Comparison of ENCODE assay signal across 9 mouse cellular contexts in the genomic region with DNA sequence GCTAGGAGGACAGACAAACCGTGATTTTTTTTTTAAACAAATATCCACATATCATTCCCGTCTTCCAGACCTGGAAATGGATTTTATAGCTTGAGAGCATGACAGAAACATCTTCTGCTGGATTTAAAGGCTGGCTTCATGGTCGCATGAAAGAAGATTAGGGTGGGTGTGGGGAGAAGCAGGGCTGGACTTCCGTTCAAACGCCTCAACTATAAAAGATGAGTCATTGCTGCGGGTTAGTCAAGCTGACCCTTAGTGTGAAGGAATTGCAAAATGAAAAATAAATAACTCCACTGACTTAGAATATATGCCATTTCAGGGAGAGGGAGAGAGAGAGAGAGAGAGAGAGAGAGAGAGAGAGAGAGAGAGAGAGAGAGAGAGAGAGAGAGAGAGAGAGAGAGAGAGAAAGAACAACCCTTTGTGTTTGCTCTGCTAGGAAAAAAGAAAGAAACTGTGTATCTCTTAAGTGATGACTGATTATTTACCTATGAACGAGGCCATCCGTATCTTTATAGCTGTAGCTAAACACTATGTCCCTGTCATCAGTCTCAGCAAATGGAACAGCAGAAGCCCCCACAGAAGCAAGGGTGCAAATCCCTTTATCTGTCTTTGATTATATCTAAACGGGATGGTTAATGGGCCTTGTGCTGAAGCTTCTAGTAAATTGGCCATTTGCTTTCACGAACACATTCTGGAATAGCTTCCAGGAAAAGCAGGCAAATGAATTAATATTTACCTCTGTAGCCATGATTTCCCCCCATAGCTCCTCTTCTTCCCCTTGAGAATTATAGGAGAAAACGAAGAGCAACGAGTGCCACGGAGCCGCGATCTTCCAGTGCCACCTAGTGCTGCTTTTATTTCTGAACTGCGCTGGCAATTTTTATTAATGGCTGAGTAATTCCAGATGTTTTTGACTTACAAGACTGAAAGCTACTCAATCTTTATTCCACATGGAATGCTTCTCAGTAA.
DNase-seq lines count a peak whose midpoint lies in the region; ATAC-seq lines count a peak whose summit lies in the region.
"Had no signal": no experiment of that assay in that cellular context is flagged by ENCODE, and none has a peak within 500 bp of the region (broad histone marks: within the 10 kb centered on the region; RNA-seq: fewer than 3 reads in every experiment).

No protein-coding gene starts in this region.

- H3K4me1 ChIP-seq in liver, embryonic 12.5 days: no peaks in the 10 kb centered on the region
- H3K4me1 ChIP-seq: liver, embryonic 13.5 days had no signal

- H3K4me3 ChIP-seq in liver, embryonic 12.5 days: no peak overlapping the region
- H3K4me3 ChIP-seq: liver, embryonic 13.5 days had no signal

- peak; percentile 11 to 25 for DNase-seq in left cerebral cortex, adult 18-20 months (ENCODE audit: low spot score in 2 of 2)
- DNase-seq in left cerebral cortex, adult 11 months (ENCODE audit: low spot score): no peak
- DNase-seq in adrenal gland, postnatal 36 days: peak; percentile 41 to 57
- peak; percentile 0 to 12 for DNase-seq in kidney, adult 8-10 months
- DNase-seq in retina, postnatal 1 day: peak; percentile 79
- DNase-seq: liver, embryonic 13.5 days had no signal

- H3K27me3 ChIP-seq in liver, embryonic 12.5 days (replicated peaks): no peaks in the 10 kb centered on the region
- H3K27me3 ChIP-seq: liver, embryonic 13.5 days had no signal

- no peak overlapping the region for H3K27ac ChIP-seq in liver, embryonic 12.5 days
- H3K27ac ChIP-seq: liver, embryonic 13.5 days had no signal

- 0 out of 2 replicates have a peak overlapping the region, but pooled peaks have one; percentile 12 for H3K4me2 ChIP-seq in liver, embryonic 12.5 days
- H3K4me2 ChIP-seq: liver, embryonic 13.5 days had no signal

- H3K9me3 ChIP-seq in liver, embryonic 12.5 days (replicated peaks): no peaks in the 10 kb centered on the region
- H3K9me3 ChIP-seq: liver, embryonic 13.5 days had no signal

- WGBS in liver, embryonic 12.5 days (ENCODE audit: insufficient replicate concordance): 33% methylated on average over 16 of the region's 16 CpGs

- peak; percentile 75 for ATAC-seq in granulocyte monocyte progenitor cell, adult 5-6 weeks (replicated peaks; ENCODE audit: poor library complexity, severe bottlenecking)
- no peak for ATAC-seq in liver, embryonic 12.5 days
- no peak for ATAC-seq in erythroid progenitor cell, adult 5-6 weeks (replicated peaks; ENCODE audit: low FRiP score, poor library complexity, severe bottlenecking)

- H3K36me3 ChIP-seq in liver, embryonic 12.5 days: no peaks in the 10 kb centered on the region
- H3K36me3 ChIP-seq: liver, embryonic 13.5 days had no signal

- H3K9ac ChIP-seq in liver, embryonic 12.5 days: no peak overlapping the region
- H3K9ac ChIP-seq: liver, embryonic 13.5 days had no signal
